Mouse (Mus musculus): ENCODE data around the gene Mrtfa.

DNA sequence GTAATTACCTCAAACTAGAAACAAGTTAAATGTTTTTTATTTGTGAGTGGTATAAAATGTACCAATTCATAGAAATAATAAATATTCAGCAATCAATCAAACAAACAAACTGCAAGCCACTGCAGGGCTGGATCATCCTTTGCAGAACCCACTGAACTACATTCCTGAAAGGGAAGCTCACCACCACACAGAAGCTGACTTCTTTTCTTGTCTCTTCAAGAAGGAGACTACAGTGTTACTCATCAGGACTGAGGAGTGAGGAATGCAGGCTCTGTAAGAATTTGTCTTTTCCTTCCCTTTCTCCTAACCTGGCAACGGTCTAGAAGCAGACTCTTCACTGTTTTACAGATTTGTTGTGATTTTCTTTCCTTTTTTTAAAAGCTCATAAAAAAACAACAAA lies 120.1 kb downstream of the Mrtfa start:
- TF ChIP-seq EP300 (IDR thresholded peaks at IDR 0.05) (no peak), CTCF (IDR thresholded peaks at IDR 0.05) (no peak)

Measured in lung, postnatal 0 days (tissue).